Mouse (Mus musculus): ENCODE data around the gene Csnk1g1.

Csnk1g1 gene

DNA sequence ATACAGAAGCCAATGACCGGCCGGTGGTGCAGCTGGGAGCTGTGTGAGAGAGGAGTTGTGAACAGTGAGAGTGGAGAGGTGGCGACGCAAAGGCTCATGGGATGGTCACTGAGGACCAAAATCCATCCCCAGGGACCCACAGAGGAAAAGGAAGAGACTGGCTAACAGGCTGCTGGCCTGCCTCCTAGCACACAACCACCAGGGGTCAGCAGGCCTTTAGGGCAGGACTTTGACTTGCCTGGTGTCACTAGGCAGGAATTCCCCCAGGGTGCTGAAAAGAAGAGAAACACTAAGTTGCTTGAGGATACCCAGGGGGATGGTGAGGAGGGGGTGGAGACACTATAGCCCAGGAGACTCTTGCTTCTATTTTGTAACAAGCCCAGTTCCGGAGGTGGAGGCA, 158.8 kb downstream of the Csnk1g1 start:
- CTCF ChIA-PET: no interaction called here

DNA sequence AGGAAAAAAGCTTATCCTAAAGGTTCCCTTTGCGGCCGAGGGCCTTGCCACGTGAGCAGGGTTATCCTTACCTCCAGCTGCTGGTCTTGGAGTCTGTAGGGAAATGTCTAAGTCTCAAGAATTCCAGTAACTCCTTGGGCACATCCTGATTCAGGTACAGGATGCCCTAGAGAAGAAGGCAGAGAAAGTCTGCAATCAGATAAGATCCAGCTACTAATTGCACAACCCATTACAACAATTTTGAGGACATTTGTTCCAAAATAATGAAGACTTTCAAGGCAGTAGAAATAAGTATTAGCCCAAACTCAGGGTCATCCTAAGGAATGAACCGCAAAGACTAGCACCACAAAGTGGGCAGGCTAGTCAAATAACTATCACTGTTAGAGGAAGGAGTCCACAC, 159.3 kb downstream of the Csnk1g1 start:
- CTCF ChIA-PET: no interaction called here

DNA sequence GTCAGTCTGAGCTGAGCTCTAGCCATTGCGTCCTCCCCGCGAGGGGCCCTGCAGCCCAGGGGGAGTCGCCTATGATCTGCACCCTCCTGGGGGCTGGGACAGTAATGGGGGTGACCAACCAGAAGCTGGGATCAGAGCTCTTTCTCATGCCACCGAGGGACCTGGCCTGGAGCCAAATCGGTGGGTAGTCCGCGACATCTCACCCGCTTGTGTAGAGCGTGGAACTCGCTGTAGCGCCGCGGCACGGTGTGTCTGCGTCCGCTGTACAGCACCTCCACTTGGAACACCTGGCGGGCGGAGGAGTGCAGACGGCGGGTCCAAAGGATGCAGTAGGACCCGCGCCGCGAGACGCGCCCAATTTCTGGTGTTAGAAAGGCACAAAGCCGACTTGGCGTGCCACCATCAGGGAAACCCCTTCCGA, 160.3 kb downstream of the Csnk1g1 start:
- CTCF ChIA-PET: no interaction called here

DNA sequence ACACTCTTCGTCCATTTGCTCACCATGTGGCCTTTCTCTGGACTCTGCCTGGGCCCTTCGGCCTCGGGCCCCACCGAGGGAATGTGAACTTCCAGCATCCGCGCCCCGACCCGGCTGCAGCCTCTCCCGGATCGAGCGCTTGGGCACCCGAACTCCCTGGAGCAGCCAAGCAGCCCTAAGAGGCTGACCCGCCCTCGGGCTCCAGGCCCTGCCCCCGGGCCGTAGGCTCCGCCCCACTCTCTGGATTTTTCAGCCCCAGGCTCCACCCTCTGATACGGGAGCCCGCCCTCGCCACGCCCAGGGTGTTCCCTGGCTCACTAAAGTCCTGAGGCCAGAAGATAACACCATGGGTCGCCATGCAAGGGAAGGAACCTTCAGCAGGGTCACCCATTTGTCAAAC, 160.9 kb downstream of the Csnk1g1 start, which contains the start of gene Snx22:
Gene Snx22 (minus strand): TSS at position 137 of the 400 bp plus-strand sequence.
- CTCF ChIA-PET: no interaction called here

DNA sequence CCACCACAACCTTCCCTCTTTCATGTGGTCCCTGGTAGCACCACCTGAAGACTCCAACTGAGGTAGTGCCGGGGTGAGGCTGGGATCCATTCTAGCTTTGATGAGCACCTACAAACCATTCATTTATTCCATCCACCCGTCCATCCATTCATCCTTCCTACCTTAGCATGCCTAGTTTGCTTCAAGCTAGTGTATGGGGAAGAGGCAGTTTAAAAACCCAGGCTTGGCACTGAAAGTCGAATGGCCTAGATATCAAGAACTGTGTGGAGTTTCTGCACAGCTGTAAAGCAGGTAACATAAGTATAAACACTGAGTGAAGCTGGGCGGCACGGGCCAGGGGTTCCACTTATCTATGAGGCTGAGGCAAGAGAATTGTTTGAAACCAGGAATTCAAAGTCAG, 161.4 kb downstream of the Csnk1g1 start:
- CTCF ChIA-PET: no interaction called here

DNA sequence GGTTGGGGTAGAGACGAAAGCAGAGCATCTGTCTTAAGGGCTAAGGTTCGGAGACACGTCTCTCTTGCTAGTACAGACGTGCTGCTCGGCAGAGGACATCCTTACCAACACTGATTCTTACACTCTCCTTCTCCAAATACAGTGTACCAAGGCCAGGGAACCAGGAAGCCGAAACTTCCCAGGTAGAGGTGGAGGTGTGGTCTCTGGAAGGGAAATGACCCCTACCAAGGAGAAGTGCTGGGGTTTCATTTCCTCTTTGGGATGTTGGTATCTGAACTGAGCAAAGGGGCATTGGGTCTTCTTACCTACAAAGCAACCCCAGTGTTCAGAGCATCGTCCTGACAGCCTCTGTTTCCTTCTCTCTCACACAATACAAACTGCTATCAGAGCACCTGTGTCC, 164.0 kb downstream of the Csnk1g1 start:
- CTCF ChIA-PET: no interaction called here

DNA sequence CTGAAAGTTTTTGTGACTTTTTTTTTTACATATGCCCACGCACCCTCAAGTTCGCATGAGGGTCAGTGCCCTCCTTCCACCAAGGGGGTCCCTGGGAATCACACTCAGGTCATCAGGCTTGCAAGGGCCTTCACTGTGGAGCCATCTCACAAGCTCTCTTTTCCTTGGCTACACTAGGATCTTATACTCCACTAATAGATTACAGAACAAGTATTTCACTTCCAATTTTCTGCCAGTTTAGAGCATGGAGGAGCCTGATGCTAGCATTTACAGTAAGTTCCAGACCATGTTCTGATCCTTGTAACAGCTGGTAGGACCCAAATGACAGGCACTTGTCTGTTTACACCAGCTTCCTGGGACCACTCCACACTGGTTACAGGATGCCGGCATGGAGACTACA, 169.3 kb downstream of the Csnk1g1 start:
- CTCF ChIA-PET: no interaction called here

DNA sequence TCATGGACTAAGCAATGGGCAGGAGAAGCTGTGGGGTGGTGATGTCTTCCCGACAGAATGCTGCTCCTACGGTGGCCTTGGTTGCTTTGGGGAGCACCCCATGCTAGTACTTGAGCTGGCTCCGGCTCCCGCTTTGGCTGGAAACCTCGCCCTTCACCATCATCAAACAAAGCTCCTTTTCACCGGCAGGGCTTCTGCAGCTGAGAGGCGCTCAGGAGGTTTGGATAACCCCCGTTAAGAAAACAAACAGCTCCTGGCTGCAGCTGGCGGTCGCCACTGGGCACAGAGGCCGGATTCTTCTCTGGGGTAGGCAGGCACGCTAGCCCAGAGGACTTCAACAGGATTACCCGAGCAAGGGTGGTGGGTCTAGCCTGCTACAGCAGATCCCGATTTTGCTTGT, 169.8 kb downstream of the Csnk1g1 start:
- CTCF ChIA-PET: no interaction called here

DNA sequence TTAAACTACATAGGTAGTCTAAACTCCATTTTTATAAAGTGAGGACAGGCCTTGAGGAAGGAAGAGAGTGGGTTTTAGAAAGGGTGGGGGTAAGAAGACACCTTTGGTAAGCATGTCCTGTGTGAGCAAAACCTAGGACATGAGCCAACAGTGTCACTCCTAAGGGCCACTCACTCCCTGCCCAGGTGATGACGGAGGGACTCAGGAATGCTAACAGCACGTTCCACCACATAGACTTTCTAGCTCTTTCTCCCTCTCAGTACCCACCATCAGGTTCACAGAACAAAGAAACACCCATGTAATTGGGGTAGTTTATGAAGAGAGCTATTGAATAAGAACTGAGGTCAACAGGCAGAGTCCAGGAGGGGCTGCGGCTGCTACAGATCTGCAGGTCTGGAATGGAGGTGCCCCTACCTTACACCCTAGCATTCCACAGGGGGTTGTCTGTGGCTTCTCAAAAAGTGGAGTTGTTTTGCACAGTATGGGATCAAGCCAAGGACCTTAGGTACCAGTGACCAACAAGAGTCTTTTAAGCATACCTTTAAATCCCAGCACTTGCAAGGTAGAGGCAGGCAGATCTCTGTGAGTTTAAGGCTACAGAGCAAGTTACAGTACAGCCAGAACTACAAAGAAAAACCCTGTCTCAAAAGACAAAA, 172.2 kb downstream of the Csnk1g1 start:
- CTCF ChIA-PET: no interaction called here

DNA sequence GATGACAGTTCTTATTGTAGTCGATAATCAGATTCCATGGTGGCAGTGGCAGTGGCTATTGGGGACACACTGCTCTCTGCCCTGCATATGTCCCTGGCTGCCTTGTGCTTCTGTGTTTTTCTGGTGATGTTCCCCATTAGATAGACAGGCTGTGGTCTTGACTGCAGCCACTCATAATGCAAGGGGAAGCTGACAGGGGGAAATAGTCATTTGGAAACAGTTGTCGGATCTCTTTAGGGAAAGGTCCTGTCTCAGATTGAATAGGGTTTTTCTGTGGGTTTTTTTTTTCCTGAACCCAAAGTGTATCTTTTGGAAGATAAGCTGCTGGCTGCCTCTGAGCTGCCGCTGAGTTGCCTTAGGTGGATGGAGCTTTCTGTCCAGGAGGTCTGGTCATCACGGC, 173.3 kb downstream of the Csnk1g1 start:
- CTCF ChIA-PET: no interaction called here

DNA sequence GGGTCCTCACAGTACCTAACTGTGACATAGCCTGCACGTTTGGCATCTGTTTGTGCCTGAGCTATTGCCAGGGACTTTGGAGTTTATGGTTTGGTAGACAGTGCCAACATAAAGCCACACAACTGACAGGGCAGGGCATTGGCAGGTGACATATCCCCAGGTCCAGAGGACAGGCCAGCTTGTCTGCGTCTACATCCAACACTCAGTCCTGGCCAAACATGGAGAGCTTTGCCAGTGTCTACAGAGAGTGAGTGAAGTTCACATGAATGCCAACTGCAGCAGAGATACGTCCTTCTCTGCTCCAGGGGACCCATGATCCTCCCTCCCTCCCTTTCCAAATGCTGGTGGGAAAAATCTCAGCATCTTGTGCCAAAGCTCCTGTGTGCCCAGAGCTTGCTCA, 175.4 kb downstream of the Csnk1g1 start:
- CTCF ChIA-PET: no interaction called here

DNA sequence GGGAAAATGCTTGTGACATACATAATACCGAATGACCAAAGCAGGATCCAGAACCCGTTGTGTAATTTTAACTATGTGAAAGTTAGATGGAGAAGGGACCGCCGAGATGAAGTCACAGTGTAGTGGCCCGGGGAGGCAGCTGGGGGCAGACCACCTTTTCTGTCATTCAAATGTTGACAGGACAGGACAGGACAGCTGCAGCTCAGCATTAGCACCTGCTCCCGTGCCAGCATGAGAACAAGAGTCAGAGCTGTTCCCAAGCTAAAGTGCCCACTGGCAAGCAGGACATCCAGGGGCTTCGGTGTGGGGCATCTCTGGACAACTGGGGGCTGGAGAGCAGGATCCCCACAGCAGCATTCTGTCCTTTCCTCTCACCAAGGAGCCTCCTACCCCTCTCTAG, 178.3 kb downstream of the Csnk1g1 start:
- CTCF ChIA-PET: no interaction called here

DNA sequence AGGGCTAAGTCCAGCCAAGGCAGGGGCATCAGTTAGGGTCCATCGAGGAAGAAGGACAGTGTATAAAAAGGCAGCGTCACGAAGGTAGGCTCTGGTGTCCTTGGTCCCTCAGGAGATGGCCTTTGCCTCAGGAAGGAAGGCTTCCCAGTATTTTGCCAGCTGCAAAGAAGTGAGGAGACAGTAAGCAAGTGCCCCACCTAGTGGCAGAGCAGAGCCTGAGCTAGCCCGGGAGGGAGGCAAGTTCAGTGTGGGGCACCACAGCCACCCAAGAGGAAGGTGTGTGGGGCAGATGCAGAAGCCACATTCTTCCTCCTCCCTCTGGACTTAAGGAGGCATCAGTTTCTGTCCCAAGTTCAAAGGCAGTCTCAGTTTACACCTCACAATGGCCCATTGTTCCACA, 179.7 kb downstream of the Csnk1g1 start:
- CTCF ChIA-PET: no interaction called here

DNA sequence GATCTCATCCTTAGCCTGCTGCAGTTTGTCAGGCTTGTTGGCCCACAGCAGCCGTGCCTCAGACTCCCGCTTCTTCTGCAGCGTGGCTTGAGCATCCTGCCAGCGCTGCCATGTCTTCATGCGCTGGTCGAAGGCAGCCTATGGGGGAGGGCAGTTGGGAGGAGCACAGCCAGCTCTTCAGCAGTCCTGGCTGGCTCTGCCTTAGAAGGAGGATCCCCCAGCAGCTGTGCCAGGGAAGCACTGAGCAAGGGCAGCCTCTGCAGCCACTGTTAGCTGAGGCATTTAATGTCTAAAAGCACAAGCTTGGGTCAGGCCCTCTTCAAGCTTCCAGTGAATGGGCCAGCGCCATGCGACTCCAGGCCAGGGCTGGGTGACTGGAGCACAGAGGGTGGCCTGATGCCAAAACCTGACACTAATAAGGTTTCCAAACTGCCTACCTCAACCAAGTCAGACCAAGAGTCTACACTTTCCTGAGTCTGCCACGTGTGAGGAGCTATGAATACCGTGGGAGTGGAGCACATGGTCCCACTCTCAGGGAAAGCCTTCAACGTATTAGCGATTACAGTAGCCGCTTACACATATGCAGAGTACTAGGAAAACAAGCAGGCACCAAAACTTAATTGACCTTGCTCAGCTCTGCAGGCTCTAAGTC, 182.0 kb downstream of the Csnk1g1 start:
- CTCF ChIA-PET: no interaction called here

DNA sequence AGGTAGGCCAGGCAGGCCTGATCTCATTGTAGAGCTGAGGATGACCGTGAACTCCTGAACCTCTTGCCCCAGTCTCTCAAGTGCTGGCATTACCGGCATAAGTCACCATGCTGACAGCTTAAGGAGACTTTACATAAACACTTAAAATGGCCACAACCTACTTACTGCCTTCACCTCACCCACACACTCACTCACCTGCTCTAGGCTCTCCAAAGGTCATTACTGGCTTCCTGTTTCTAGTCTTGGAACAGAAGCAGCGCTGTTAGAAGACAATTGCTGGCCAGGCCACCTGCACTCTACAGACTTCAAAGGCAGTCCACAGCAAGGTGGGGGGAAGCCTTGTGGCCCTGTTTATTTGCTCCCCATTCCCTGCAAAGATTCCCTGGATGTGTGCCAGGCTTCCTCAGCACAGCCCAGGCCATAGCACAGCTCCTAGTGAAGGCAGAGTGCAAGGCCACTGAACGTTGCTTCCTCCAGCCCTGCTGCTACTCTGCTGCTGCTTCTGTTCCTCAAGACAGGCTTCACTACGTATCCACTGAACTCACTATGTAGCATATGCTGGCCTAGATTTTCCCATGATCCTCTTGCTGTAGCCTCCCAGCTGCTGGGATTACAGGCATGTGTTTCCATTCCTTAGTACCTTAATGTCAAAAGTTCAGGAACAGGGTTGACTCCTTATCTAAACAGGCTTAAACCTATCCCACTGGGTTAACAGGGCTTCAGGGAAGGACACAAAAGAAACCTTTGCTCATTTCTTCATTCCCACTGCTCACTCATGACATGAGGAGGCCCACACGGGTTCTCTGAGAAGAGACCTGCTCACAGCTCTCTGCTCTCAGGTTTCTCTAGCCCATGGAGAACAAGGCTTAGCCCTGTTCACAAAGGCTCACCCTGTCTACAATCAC, 182.9 kb downstream of the Csnk1g1 start:
- CTCF ChIA-PET: no interaction called here

DNA sequence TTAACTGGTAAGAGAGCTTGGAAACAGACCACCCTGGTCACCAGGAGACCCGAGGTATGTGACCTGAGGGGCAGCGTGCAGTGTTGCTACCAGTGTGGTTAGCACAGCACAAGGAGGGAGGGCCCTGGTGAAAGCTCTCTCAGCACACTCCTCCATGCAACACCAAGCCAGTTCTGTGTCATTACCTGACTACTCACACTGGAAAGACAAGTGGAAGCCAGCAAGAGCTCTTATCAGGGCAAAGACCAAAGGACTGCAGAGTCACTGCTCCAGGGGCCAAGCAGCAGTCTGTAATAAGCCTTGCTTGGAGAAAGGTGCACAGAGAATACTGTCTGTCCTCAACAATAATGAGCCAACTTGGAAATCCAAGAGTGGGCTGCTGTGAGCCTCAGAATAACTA, 183.9 kb downstream of the Csnk1g1 start:
- CTCF ChIA-PET: no interaction called here

All from spleen, embryonic (tissue).